Mouse (Mus musculus) urinary bladder, adult 2 months (tissue): ENCODE data around the gene Slf1. TPM values are rescaled to one million over a fixed set of nuclear protein-coding genes. Genes with fewer than 3 reads are reported as not detected.

Experiments used
- polyA plus RNA-seq: library from polyadenylated mRNA; depleted of rRNA; stranded (reverse); fragments of >200 nt; gene quantifications from 2 replicates; pipeline ENCODE4 v1.2.3, GENCODE M21; 2012; rRNA removed

Slf1 gene
- polyA plus RNA-seq, 1 experiment: 9.0 TPM

Other genes starting within 250 kb of the Slf1 start
- 3.1 and 3.3 TPM in 2 replicates for gene 2210408I21Rik, start 67 bp upstream of the Slf1 start, polyA plus RNA-seq